Mouse (Mus musculus): ENCODE measurements around the gene Cavin4.

GRCm38 (mm10) chr4:48650617-48651360 is 12.5 kb upstream of the Cavin4 start:
- no peak for TF ChIP-seq CTCF (IDR thresholded peaks at IDR 0.05; ENCODE audit: low read depth)
- no peak for TF ChIP-seq EP300 (IDR thresholded peaks at IDR 0.05; ENCODE audit: low read depth)

Measured in liver, postnatal 0 days (tissue).